ENCODE assay signal across 25 mouse cellular contexts in the genomic region with DNA sequence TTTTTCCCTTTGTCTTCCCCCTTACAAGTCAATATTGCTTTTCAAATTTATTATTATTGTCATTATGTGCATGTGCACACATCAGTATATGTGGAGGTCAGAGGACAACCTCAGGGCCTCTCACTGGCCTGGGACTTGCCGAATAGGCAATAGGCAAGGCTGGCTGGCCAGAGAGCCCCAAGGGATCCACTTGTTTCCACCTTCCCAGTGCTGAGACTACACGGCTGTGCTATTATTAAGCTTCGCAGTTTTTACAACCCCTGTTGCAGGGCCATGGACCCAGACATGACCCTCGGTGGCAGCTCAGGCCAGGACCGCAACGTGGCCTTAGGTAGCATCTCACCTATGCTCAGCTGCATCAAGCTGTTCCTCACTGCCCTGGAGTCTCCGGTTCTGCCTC. TPM values are rescaled to one million over a fixed set of nuclear protein-coding genes. Genes with fewer than 3 reads are reported as not detected.
DNase-seq lines count a peak whose midpoint lies in the region; ATAC-seq and TF ChIP-seq lines count a peak whose summit lies in the region.
"Had no signal": no experiment of that assay in that cellular context is flagged by ENCODE, and none has a peak within 500 bp of the region (broad histone marks: within the 10 kb centered on the region; RNA-seq: fewer than 3 reads in every experiment).

No protein-coding gene starts in this region.

- H3K9me3 ChIP-seq in hindbrain, embryonic 15.5 days = no peaks in the 10 kb centered on the region
- no peaks in the 10 kb centered on the region for H3K9me3 ChIP-seq in neural tube, embryonic 12.5 days
- H3K9me3 ChIP-seq: G1E; heart, embryonic 15.5 days; kidney, embryonic 15.5 days; limb, embryonic 15.5 days; liver, embryonic 15.5 days had no signal

- H3K9ac ChIP-seq in hindbrain, embryonic 15.5 days = no peak overlapping the region
- no peak overlapping the region for H3K9ac ChIP-seq in neural tube, embryonic 12.5 days
- H3K9ac ChIP-seq: heart, embryonic 15.5 days; kidney, embryonic 15.5 days; limb, embryonic 15.5 days; liver, embryonic 15.5 days had no signal

- H3K4me1 ChIP-seq in hindbrain, embryonic 15.5 days (replicated peaks) = peaks cover 14% of the 10 kb centered on the region
- H3K4me1 ChIP-seq in neural tube, embryonic 12.5 days = peaks cover 7% of the 10 kb centered on the region
- H3K4me1 ChIP-seq: heart, embryonic 15.5 days; kidney, embryonic 15.5 days; liver, embryonic 15.5 days had no signal

- intact Hi-C loops in left cerebral cortex, adult 2 months (cut with DNase I) = no loop called here
- intact Hi-C loops in left cerebral cortex, postnatal 4 days (cut with DNase I) = no loop called here

- H3K27ac ChIP-seq in left cerebral cortex, adult 2 months = peak overlapping the region; percentile 59
- H3K27ac ChIP-seq in hindbrain, embryonic 15.5 days (replicated peaks) = peak overlapping the region; percentile 69
- peak overlapping the region; percentile 12; the same call in 1 of the 2 replicates for H3K27ac ChIP-seq in neural tube, embryonic 12.5 days
- H3K27ac ChIP-seq: heart, embryonic 15.5 days; kidney, embryonic 15.5 days; limb, embryonic 15.5 days; liver, embryonic 15.5 days had no signal

- H3K36me3 ChIP-seq in hindbrain, embryonic 15.5 days = no peaks in the 10 kb centered on the region
- no peaks in the 10 kb centered on the region for H3K36me3 ChIP-seq in neural tube, embryonic 12.5 days
- H3K36me3 ChIP-seq: G1E; heart, embryonic 15.5 days; kidney, embryonic 15.5 days; limb, embryonic 15.5 days; liver, embryonic 15.5 days had no signal

- 68% methylated on average over 7 of the region's 7 CpGs for WGBS in hindbrain, embryonic 15.5 days
- WGBS in neural tube, embryonic 12.5 days = 70% methylated on average over 7 of the region's 7 CpGs

- no peaks in the 10 kb centered on the region for H3K27me3 ChIP-seq in hindbrain, embryonic 15.5 days
- no peaks in the 10 kb centered on the region for H3K27me3 ChIP-seq in neural tube, embryonic 12.5 days (replicated peaks)
- H3K27me3 ChIP-seq: heart, embryonic 15.5 days; kidney, embryonic 15.5 days; limb, embryonic 15.5 days; liver, embryonic 15.5 days had no signal

- TF ChIP-seq CTCF in left cerebral cortex, adult 2 months (IDR thresholded peaks at IDR 0.05) = no peak

- H3K4me2 ChIP-seq in hindbrain, embryonic 15.5 days = no peak overlapping the region
- no peak overlapping the region for H3K4me2 ChIP-seq in neural tube, embryonic 12.5 days (replicated peaks)
- H3K4me2 ChIP-seq: heart, embryonic 15.5 days; kidney, embryonic 15.5 days; limb, embryonic 15.5 days; liver, embryonic 15.5 days had no signal

- H3K4me3 ChIP-seq in left cerebral cortex, adult 2 months = no peak overlapping the region
- H3K4me3 ChIP-seq in hindbrain, embryonic 15.5 days = no peak overlapping the region
- no peak overlapping the region for H3K4me3 ChIP-seq in neural tube, embryonic 12.5 days
- H3K4me3 ChIP-seq: heart, embryonic 15.5 days; kidney, embryonic 15.5 days; limb, embryonic 15.5 days; liver, embryonic 15.5 days had no signal

- no peak; the same call in 1 of the 2 replicates for ATAC-seq in hindbrain, embryonic 15.5 days (ENCODE audit: low FRiP score, low read depth)
- 0 out of 2 replicates have a peak, but pooled peaks have one; percentile 63 for ATAC-seq in neural tube, embryonic 12.5 days (ENCODE audit: low FRiP score, low read depth)
- no peak for ATAC-seq in megakaryocyte, adult 5-6 weeks (ENCODE audit: poor library complexity, severe bottlenecking)
- ATAC-seq: activated CD4-positive, CD25-positive, alpha-beta regulatory T cell, adult 4 months; intestine, embryonic 16.5 days; lung, postnatal 0 days had no signal

- DNase-seq in cerebellum, postnatal 14 days = peak; percentile 41 to 55
- DNase-seq in cerebellum, adult 8-10 months = no peak
- no peak for DNase-seq in left cerebral cortex, adult 2 months (ENCODE audit: extremely low spot score in 1 of 2, low spot score in 2 of 2)
- no peak for DNase-seq in left cerebral cortex, postnatal 4 days
- DNase-seq in frontal cortex, postnatal 25 days (ENCODE audit: low spot score in 2 of 2) = no peak
- DNase-seq: adrenal gland, postnatal 10 days; gastrocnemius, postnatal 25 days; heart, postnatal 4 days had no signal

RNA-seq across cellular contexts. Expression of a gene that starts 33.8 kb away (rescaled TPM):
- 100 to 1,000 TPM; 178 to 194 TPM for total RNA-seq in left cerebral cortex, adult 2 months (2021)
- total RNA-seq in left cerebral cortex, postnatal 4 days (2021) = 10 to 100 TPM; 42.6 to 54.8 TPM
- polyA plus RNA-seq in hindbrain, embryonic 15.5 days (2015; fragmentation: Nextera tagmentation; extraction: Ambion mirVana) = 17.6 and 17.9 TPM in 2 replicates
- 6.3 TPM in 2 replicates for polyA plus RNA-seq in neural tube, embryonic 12.5 days (2016; fragmentation: Nextera tagmentation; extraction: Ambion mirVana)
- total RNA-seq in megakaryocyte, adult 5-6 weeks (2015) = not detected in 2 replicates
- total RNA-seq in megakaryocyte, adult 5-6 weeks (2017) = not detected in 2 replicates
- polyA plus RNA-seq: G1E had no signal

RNA-seq across cellular contexts. Expression of a gene that starts 54.8 kb away (rescaled TPM):
- not detected for total RNA-seq in left cerebral cortex, adult 2 months (2021)
- total RNA-seq in left cerebral cortex, postnatal 4 days (2021) = not detected
- not detected in 2 replicates for polyA plus RNA-seq in hindbrain, embryonic 15.5 days (2015; fragmentation: Nextera tagmentation; extraction: Ambion mirVana)
- polyA plus RNA-seq in neural tube, embryonic 12.5 days (2016; fragmentation: Nextera tagmentation; extraction: Ambion mirVana) = not detected in 2 replicates
- not detected in 2 replicates for total RNA-seq in megakaryocyte, adult 5-6 weeks (2015)
- total RNA-seq in megakaryocyte, adult 5-6 weeks (2017) = not detected in 2 replicates
- total RNA-seq: adrenal gland, postnatal 10 days; gastrocnemius, postnatal 25 days; heart, adult 8-10 months; heart, postnatal 4 days; layer of hippocampus, postnatal 25 days; left cerebral cortex, postnatal 14 days; megakaryocyte progenitor cell, adult 5-6 weeks had no signal
- polyA plus RNA-seq: activated CD4-positive, CD25-positive, alpha-beta regulatory T cell, adult 4 months; frontal cortex, adult 2 months; G1E; heart, embryonic 15.5 days; kidney, embryonic 15.5 days; large intestine, adult 2 months; limb, embryonic 15.5 days; liver, embryonic 15.5 days; lung, postnatal 0 days had no signal

Comparison
In these comparisons a context has a peak if more than half of its experiments do, and no peak if none do; other contexts are left out.
1. DNase-seq: peak in cerebellum, postnatal 14 days (2 of 2); none in cerebellum, adult 8-10 months (single experiment), left cerebral cortex, adult 2 months (0 of 2), left cerebral cortex, postnatal 4 days (single experiment) and frontal cortex, postnatal 25 days (0 of 2).
2. H3K27ac ChIP-seq: peak in every context shown above with its lines; median percentile 69 in hindbrain, embryonic 15.5 days; 59 in left cerebral cortex, adult 2 months; 12 in neural tube, embryonic 12.5 days.
3. RNA of a gene that starts 33.8 kb away (total RNA-seq): 178 to 194 TPM in left cerebral cortex, adult 2 months and 42.6 to 54.8 TPM in left cerebral cortex, postnatal 4 days; not detected in megakaryocyte, adult 5-6 weeks; every median in the first group is over 10 times any median in the second.